In the genomic region with DNA sequence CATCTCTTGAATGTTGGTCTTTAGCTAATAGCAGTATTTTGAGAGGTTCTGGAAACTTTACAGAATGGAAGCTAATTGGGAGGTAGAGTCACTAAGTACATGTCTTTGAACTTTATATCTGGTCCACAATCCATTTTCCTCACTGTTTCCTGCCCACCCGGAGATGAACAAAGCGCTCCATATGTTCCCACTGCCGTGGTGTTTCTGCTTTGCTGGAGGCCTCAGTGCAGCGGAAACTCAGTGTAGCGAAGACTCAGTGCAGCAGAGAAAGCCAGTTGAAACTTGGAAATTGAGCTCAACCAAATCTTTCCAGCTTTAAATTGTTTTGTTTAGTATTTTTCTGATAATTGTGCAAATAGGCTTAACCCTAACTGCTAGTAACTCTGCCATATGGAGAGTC, we compare ENCODE assay signal across 18 mouse cellular contexts. TPM values are rescaled to one million over a fixed set of nuclear protein-coding genes. Genes with fewer than 3 reads are reported as not detected.
DNase-seq lines count a peak whose midpoint lies in the region; ATAC-seq and TF ChIP-seq lines count a peak whose summit lies in the region.
"Had no signal": no experiment of that assay in that cellular context is flagged by ENCODE, and none has a peak within 500 bp of the region (broad histone marks: within the 10 kb centered on the region; RNA-seq: fewer than 3 reads in every experiment).

No protein-coding gene starts in this region.

- peaks cover 74% of the 10 kb centered on the region for H3K4me1 ChIP-seq in heart, embryonic 10.5 days
- H3K4me1 ChIP-seq in heart, embryonic 11.5 days (ENCODE audit: control insufficient read depth, insufficient read depth, low read length) = peaks cover 51% of the 10 kb centered on the region
- H3K4me1 ChIP-seq in forebrain, embryonic 13.5 days = peaks cover 83% of the 10 kb centered on the region
- H3K4me1 ChIP-seq in forebrain, embryonic 16.5 days (replicated peaks; ENCODE audit: control insufficient read depth, insufficient read depth, low read length) = peaks cover 47% of the 10 kb centered on the region

- no peak overlapping the region for H3K9ac ChIP-seq in heart, embryonic 11.5 days (ENCODE audit: low read depth, low read length)
- no peak overlapping the region for H3K9ac ChIP-seq in forebrain, embryonic 13.5 days
- H3K9ac ChIP-seq in forebrain, embryonic 16.5 days (replicated peaks; ENCODE audit: low read depth, low read length) = no peak overlapping the region
- H3K9ac ChIP-seq: heart, embryonic 15.5 days had no signal

- ATAC-seq in heart, embryonic 11.5 days (replicated peaks; ENCODE audit: insufficient number of reproducible peaks, low FRiP score, low TSS enrichment) = no peak
- ATAC-seq in forebrain, embryonic 13.5 days = no peak
- no peak for ATAC-seq in forebrain, embryonic 16.5 days
- ATAC-seq: midbrain, embryonic 16.5 days had no signal

- no peak overlapping the region for H3K4me2 ChIP-seq in heart, embryonic 11.5 days
- H3K4me2 ChIP-seq in forebrain, embryonic 13.5 days = peak overlapping the region; percentile 3; the same call in 1 of the 2 replicates
- peak overlapping the region; percentile 13; the same call in 1 of the 2 replicates for H3K4me2 ChIP-seq in forebrain, embryonic 16.5 days (ENCODE audit: low read length)
- H3K4me2 ChIP-seq: heart, embryonic 15.5 days had no signal

- H3K36me3 ChIP-seq in heart, embryonic 10.5 days = no peaks in the 10 kb centered on the region
- H3K36me3 ChIP-seq in heart, embryonic 11.5 days (ENCODE audit: control insufficient read depth, insufficient read depth, low read length) = no peaks in the 10 kb centered on the region
- no peaks in the 10 kb centered on the region for H3K36me3 ChIP-seq in forebrain, embryonic 13.5 days (ENCODE audit: poor library complexity, severe bottlenecking)
- H3K36me3 ChIP-seq in forebrain, embryonic 16.5 days (ENCODE audit: control insufficient read depth, insufficient read depth) = no peaks in the 10 kb centered on the region
- H3K36me3 ChIP-seq: heart, embryonic 15.5 days had no signal

- intact Hi-C loops in left cerebral cortex, adult 2 months (cut with DNase I) = no loop called here
- intact Hi-C loops in left cerebral cortex, postnatal 25 days (cut with DNase I) = loop anchor here (2.0 kb wide), 1 partner anchor 25 kb away; no protein-coding TSS in a partner anchor

- no peaks in the 10 kb centered on the region for H3K9me3 ChIP-seq in heart, embryonic 10.5 days
- H3K9me3 ChIP-seq in heart, embryonic 11.5 days (replicated peaks; ENCODE audit: control insufficient read depth, low read length) = no peaks in the 10 kb centered on the region
- H3K9me3 ChIP-seq in forebrain, embryonic 13.5 days (replicated peaks) = no peaks in the 10 kb centered on the region
- H3K9me3 ChIP-seq in forebrain, embryonic 16.5 days (ENCODE audit: control insufficient read depth, low read length) = no peaks in the 10 kb centered on the region
- H3K9me3 ChIP-seq: heart, embryonic 15.5 days; megakaryocyte, embryonic 14.5 days had no signal

- H3K27me3 ChIP-seq in heart, embryonic 10.5 days (ENCODE audit: insufficient read depth, poor library complexity, severe bottlenecking) = no peaks in the 10 kb centered on the region
- no peaks in the 10 kb centered on the region for H3K27me3 ChIP-seq in heart, embryonic 11.5 days (ENCODE audit: control insufficient read depth, insufficient read depth, low read length)
- H3K27me3 ChIP-seq in forebrain, embryonic 13.5 days = no peaks in the 10 kb centered on the region
- no peaks in the 10 kb centered on the region for H3K27me3 ChIP-seq in forebrain, embryonic 16.5 days (replicated peaks; ENCODE audit: control insufficient read depth, insufficient read depth, low read length)
- H3K27me3 ChIP-seq: heart, embryonic 15.5 days; megakaryocyte, embryonic 14.5 days had no signal

- no peak for DNase-seq in heart, embryonic 10.5 days (ENCODE audit: low spot score)
- DNase-seq in left cerebral cortex, adult 2 months (ENCODE audit: extremely low spot score in 1 of 2, low spot score in 2 of 2) = no peak
- no peak for DNase-seq in left cerebral cortex, postnatal 25 days (ENCODE audit: low spot score in 2 of 2)
- no peak for DNase-seq in kidney, postnatal 25 days
- DNase-seq: adrenal gland, adult 2 months; embryo, embryonic 11 days; kidney, adult 11 months; left cerebral cortex, postnatal 4 days; liver; lung, postnatal 14 days; thymus, postnatal 25 days had no signal

- H3K4me3 ChIP-seq in heart, embryonic 10.5 days = no peak overlapping the region
- no peak overlapping the region for H3K4me3 ChIP-seq in heart, embryonic 11.5 days (ENCODE audit: low read depth, low read length)
- no peak overlapping the region for H3K4me3 ChIP-seq in left cerebral cortex, adult 2 months
- no peak overlapping the region for H3K4me3 ChIP-seq in forebrain, embryonic 13.5 days
- no peak overlapping the region for H3K4me3 ChIP-seq in forebrain, embryonic 16.5 days (replicated peaks; ENCODE audit: low read length)
- H3K4me3 ChIP-seq: heart, embryonic 15.5 days; megakaryocyte, embryonic 14.5 days had no signal

- TF ChIP-seq CTCF in left cerebral cortex, adult 2 months (IDR thresholded peaks at IDR 0.05) = no peak

- H3K27ac ChIP-seq in heart, embryonic 10.5 days = peak overlapping the region; percentile 22; the same call in 1 of the 2 replicates
- H3K27ac ChIP-seq in heart, embryonic 11.5 days (ENCODE audit: low read depth, low read length) = no peak overlapping the region
- H3K27ac ChIP-seq in left cerebral cortex, adult 2 months = peak overlapping the region; percentile 32; the same call in 1 of the 2 replicates
- no peak overlapping the region for H3K27ac ChIP-seq in forebrain, embryonic 13.5 days
- H3K27ac ChIP-seq in forebrain, embryonic 16.5 days (ENCODE audit: low read length) = no peak overlapping the region
- H3K27ac ChIP-seq: heart, embryonic 15.5 days; kidney, postnatal 0 days had no signal

- WGBS in heart, embryonic 10.5 days = 70% methylated on average over 5 of the region's 5 CpGs
- 73% methylated on average over 5 of the region's 5 CpGs for WGBS in heart, embryonic 11.5 days (ENCODE audit: insufficient replicate concordance)
- WGBS in forebrain, embryonic 13.5 days = 36% methylated on average over 5 of the region's 5 CpGs
- 37% methylated on average over 5 of the region's 5 CpGs for WGBS in forebrain, embryonic 16.5 days

RNA-seq across cellular contexts. Expression of gene Phlpp1, which starts 26.4 kb away (rescaled TPM):
- 4.2 and 4.5 TPM in 2 replicates for polyA plus RNA-seq in heart, embryonic 10.5 days (2016; fragmentation: Nextera tagmentation; extraction: Ambion mirVana)
- polyA plus RNA-seq in heart, embryonic 11.5 days (2014; fragmentation: Nextera tagmentation; extraction: Ambion mirVana) = 4.0 and 4.5 TPM in 2 replicates
- total RNA-seq in left cerebral cortex, adult 2 months (2021) = 10 to 100 TPM; 63.1 to 68.4 TPM
- total RNA-seq in left cerebral cortex, postnatal 25 days (2021) = 10 to 100 TPM; 60.2 to 64.6 TPM
- polyA plus RNA-seq in forebrain, embryonic 13.5 days (2015; fragmentation: Nextera tagmentation; extraction: Ambion mirVana) = 8.0 and 8.8 TPM in 2 replicates
- 7.0 and 7.7 TPM in 2 replicates for polyA plus RNA-seq in forebrain, embryonic 16.5 days (2015; fragmentation: Nextera tagmentation; extraction: Ambion mirVana)

Comparison
In these comparisons a context has a peak if more than half of its experiments do, and no peak if none do; other contexts are left out.
1. H3K27ac ChIP-seq: peak in heart, embryonic 10.5 days (single experiment) and left cerebral cortex, adult 2 months (single experiment); none in heart, embryonic 11.5 days (single experiment), forebrain, embryonic 13.5 days (single experiment) and forebrain, embryonic 16.5 days (single experiment).